Mouse (Mus musculus): ENCODE measurements at regions not wholly inside any gene's neighbourhood (a gene's known extent, or its start where the extent isn't known, plus 50 kb on each side); places are given as distances from the start of the nearest gene placed in this dataset.

- no peak for TF ChIP-seq POLR2A (IDR thresholded peaks at IDR 0.05; ENCODE audit: insufficient read length, low read depth)
- no peak for TF ChIP-seq MYOG (IDR thresholded peaks at IDR 0.05; ENCODE audit: control insufficient read depth in 1 of 3, insufficient read depth in 1 of 3, insufficient read length in 2 of 3, low read depth in 2 of 3)
Measured at GRCm38 (mm10) chr9:47223536-47223935, 225.0 kb downstream of the Gm4791 start.

All from myocyte (in vitro differentiated cells).